Mouse (Mus musculus) lung, postnatal 10 days (tissue): ENCODE data around the gene Prl7a2.

Experiments
- DNase-seq: peaks from one replicate; pipeline ENCODE4 v3.0.0; 2021

Prl7a2 gene

GRCm38 (mm10) chr13:27667936-27668335, at the start of gene Prl7a2:
TSS of gene Prl7a2 (minus strand) at chr13:27668036.
- DNase-seq, result no peak

- no peak for DNase-seq
Observed at GRCm38 (mm10) chr13:27716636-27717035, 48.8 kb upstream of the Prl7a2 start, which contains the start of gene Prl7d1. TSS of gene Prl7d1 (minus strand) at chr13:27716736.

- no peak for DNase-seq
Observed at GRCm38 (mm10) chr13:27706521-27706920, 38.7 kb upstream of the Prl7a2 start.

GRCm38 (mm10) chr13:27660747-27661146, 7.1 kb downstream of the Prl7a2 start:
- DNase-seq, result no peak

- no peak for DNase-seq
Observed at GRCm38 (mm10) chr13:27642393-27642792, 25.4 kb downstream of the Prl7a2 start, which contains the start of gene Prl7a1. TSS of gene Prl7a1 (minus strand) at chr13:27642493.

- no peak for DNase-seq
Observed at GRCm38 (mm10) chr13:27610482-27610881, 57.4 kb downstream of the Prl7a2 start, which contains the start of gene Prl7b1. TSS of gene Prl7b1 (minus strand) at chr13:27610582.
